Mouse (Mus musculus): ENCODE measurements around the gene Adamtsl5.

DNA sequence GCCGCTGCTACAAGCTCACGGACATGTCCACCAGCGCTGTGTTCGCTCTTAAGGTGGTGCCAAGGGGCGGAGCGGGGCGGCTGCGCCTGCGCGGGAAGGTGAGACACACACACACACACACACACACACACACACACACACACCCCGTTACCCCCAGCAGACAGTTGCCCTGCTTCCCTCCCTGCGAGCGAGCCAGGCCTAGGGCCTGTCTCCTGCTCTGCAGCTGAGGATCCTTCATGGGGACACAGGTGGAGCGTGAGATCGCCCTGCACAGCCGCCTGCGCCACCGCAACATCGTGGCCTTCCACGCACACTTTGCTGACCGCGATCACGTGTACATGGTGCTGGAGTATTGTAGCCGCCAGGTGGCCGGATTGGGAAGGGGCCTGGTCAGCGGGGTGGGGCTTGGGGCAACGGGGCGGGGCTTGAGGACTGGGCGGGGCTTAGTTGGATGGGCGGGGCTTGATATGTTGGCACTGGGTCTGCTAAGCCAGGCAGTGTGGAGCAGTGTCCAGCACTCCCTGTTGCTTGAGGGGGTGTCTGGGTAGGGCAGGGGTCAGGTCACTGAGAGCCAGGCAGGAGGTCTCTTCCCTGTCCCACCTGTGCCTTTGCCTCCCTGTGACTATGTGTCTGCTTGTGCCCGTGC, 9.9 kb upstream of the Adamtsl5 start:
- TF ChIP-seq CTCF (IDR thresholded peaks at IDR 0.05; ENCODE audit: borderline replicate concordance, insufficient read depth, low read length) (no peak), POLR2A (IDR thresholded peaks at IDR 0.05; ENCODE audit: low read depth, low read length) (no peak)

Data from embryonic fibroblast, embryonic 13.5 days (primary cell).